Mouse (Mus musculus) small intestine, adult 2 months (tissue): ENCODE results near the gene Ppp1r21. TPM values are rescaled to one million over a fixed set of nuclear protein-coding genes. Genes with fewer than 3 reads are reported as not detected.
A peak's percentile ranks its signal among the peaks of the same experiment; 100 is the strongest.

Experiments
- H3K27ac ChIP-seq: fragments of 200-500 bp; 2 replicates; pipeline ENCODE4 v1.5.1; 2012; ENCODE audit warnings: low read depth, low read length, control low read depth, inconsistent platforms; ENCODE audit not compliant: insufficient read depth
- H3K27me3 ChIP-seq: fragments of 200-500 bp; 2 replicates; pipeline ENCODE4 v1.6.1; 2012; ENCODE audit warnings: mild to moderate bottlenecking, moderate library complexity, low read length, inconsistent platforms; ENCODE audit not compliant: control insufficient read depth, insufficient read depth
- H3K36me3 ChIP-seq: fragments of 200-500 bp; 2 replicates; pipeline ENCODE4 v1.6.1; 2012; ENCODE audit warnings: mild to moderate bottlenecking, low read length, control low read depth, inconsistent platforms; ENCODE audit not compliant: control insufficient read depth, insufficient read depth
- H3K4me1 ChIP-seq: fragments of 200-500 bp; 2 replicates; pipeline ENCODE4 v1.6.1; 2012; ENCODE audit warnings: low read length, inconsistent platforms, mixed read lengths; ENCODE audit not compliant: control insufficient read depth, insufficient read depth, insufficient read length
- H3K4me3 ChIP-seq: fragments of 200-500 bp; 2 replicates; pipeline ENCODE4 v1.5.1; 2012; ENCODE audit warnings: low read depth, mild to moderate bottlenecking, control low read depth, inconsistent platforms, low read length, moderate library complexity
- CTCF ChIP-seq: fragments of 200-500 bp; IDR thresholded peaks from 2 replicates; pipeline ENCODE4 v1.5.1; 2012; ENCODE audit warnings: low read depth, mild to moderate bottlenecking, control low read depth, inconsistent platforms, low read length, moderate library complexity, mixed read lengths; ENCODE audit not compliant: insufficient replicate concordance, insufficient read length; ENCODE audit errors: extremely low read depth
- POLR2A ChIP-seq: fragments of 200-500 bp; IDR thresholded peaks from 2 replicates; pipeline ENCODE4 v1.6.1; 2012; ENCODE audit warnings: low read depth, mild to moderate bottlenecking, control low read depth, inconsistent platforms, low read length, moderate library complexity
- WGBS: fragments of 180-500 bp; shearing (Covaris S2); methylation state at CpG from one replicate; pipeline ENCODE4 v1.1.7; 2018; 5-methylcytosine and 5-hydroxymethylcytosine counted together
- polyA plus RNA-seq: library from polyadenylated mRNA; depleted of rRNA; stranded (reverse); fragments of >200 nt; gene quantifications from 2 replicates; pipeline ENCODE4 v1.2.3, GENCODE M21; 2012

Gene Ppp1r21
- polyA plus RNA-seq, 1 experiment = 15.7 TPM

- H3K27ac ChIP-seq = 0 out of 2 replicates have a peak overlapping the region, but pooled peaks have one; percentile 26
- H3K27me3 ChIP-seq = no peaks in the 10 kb centered on the region
- 31% methylated on average over 14 of the region's 14 CpGs for WGBS
- H3K4me1 ChIP-seq = peaks cover 4% of the 10 kb centered on the region; the same call in 1 of the 2 replicates
- peak overlapping the region; percentile 1; the same call in 1 of the 2 replicates for H3K4me3 ChIP-seq
- TF ChIP-seq CTCF (no peak), POLR2A (no peak)
- H3K36me3 ChIP-seq = no peaks in the 10 kb centered on the region
Observed at GRCm38 (mm10) chr17:88598570-88599368, 68.9 kb downstream of the Ppp1r21 start.

GRCm38 (mm10) chr17:88600492-88601026 lies 70.6 kb downstream of the Ppp1r21 start:
- TF ChIP-seq CTCF (no peak), POLR2A (no peak)
- WGBS = 45% methylated on average over 8 of the region's 8 CpGs
- no peak overlapping the region for H3K27ac ChIP-seq
- peaks cover 4% of the 10 kb centered on the region; the same call in 1 of the 2 replicates for H3K4me1 ChIP-seq
- H3K36me3 ChIP-seq = no peaks in the 10 kb centered on the region
- no peak overlapping the region for H3K4me3 ChIP-seq
- no peaks in the 10 kb centered on the region for H3K27me3 ChIP-seq

- H3K27ac ChIP-seq = no peak overlapping the region
- TF ChIP-seq POLR2A (no peak), CTCF (no peak)
- no peak overlapping the region for H3K4me3 ChIP-seq
- 0 out of 2 replicates have a peak, but pooled peaks cover 2% of the 10 kb centered on the region for H3K4me1 ChIP-seq
- no peaks in the 10 kb centered on the region for H3K27me3 ChIP-seq
- H3K36me3 ChIP-seq = no peaks in the 10 kb centered on the region
- 57% methylated on average over 11 of the region's 11 CpGs for WGBS
Observed at GRCm38 (mm10) chr17:88603943-88604342, 74.0 kb downstream of the Ppp1r21 start.

GRCm38 (mm10) chr17:88606056-88606455 lies 76.1 kb downstream of the Ppp1r21 start:
- no peak for TF ChIP-seq CTCF
- TF ChIP-seq POLR2A = no peak
- Histone ChIP-seq H3K27me3 (no peaks in the 10 kb centered on the region), H3K36me3 (no peaks in the 10 kb centered on the region), H3K27ac (no peak overlapping the region), H3K4me1 (no peaks in the 10 kb centered on the region), H3K4me3 (no peak overlapping the region)
- WGBS = 54% methylated on average over 2 of the region's 2 CpGs

- TF ChIP-seq CTCF (no peak), POLR2A (no peak)
- no peak overlapping the region for H3K27ac ChIP-seq
- H3K36me3 ChIP-seq = no peaks in the 10 kb centered on the region
- WGBS = 85% methylated on average over 15 of the region's 15 CpGs
- peaks cover 11% of the 10 kb centered on the region for H3K4me1 ChIP-seq
- H3K4me3 ChIP-seq = no peak overlapping the region
- H3K27me3 ChIP-seq = no peaks in the 10 kb centered on the region
Observed at GRCm38 (mm10) chr17:88609361-88609760, 79.4 kb downstream of the Ppp1r21 start.

GRCm38 (mm10) chr17:88611057-88611456 lies 81.1 kb downstream of the Ppp1r21 start:
- 77% methylated on average over 2 of the region's 2 CpGs for WGBS

GRCm38 (mm10) chr17:88613172-88613571 lies 83.3 kb downstream of the Ppp1r21 start:
- Histone ChIP-seq H3K4me3 (no peak overlapping the region), H3K27me3 (no peaks in the 10 kb centered on the region), H3K36me3 (no peaks in the 10 kb centered on the region; the same call in 1 of the 2 replicates), H3K27ac (no peak overlapping the region), H3K4me1 (peaks cover 18% of the 10 kb centered on the region)
- 36% methylated on average over 6 of the region's 6 CpGs for WGBS
- TF ChIP-seq CTCF = no peak
- no peak for TF ChIP-seq POLR2A

More at GRCm38 (mm10) chr17:88611057-88611456, 81.1 kb downstream of the Ppp1r21 start:
- peaks cover 18% of the 10 kb centered on the region for H3K4me1 ChIP-seq
- H3K4me3 ChIP-seq = no peak overlapping the region
- no peak for TF ChIP-seq POLR2A
- H3K27me3 ChIP-seq = no peaks in the 10 kb centered on the region
- H3K36me3 ChIP-seq = no peaks in the 10 kb centered on the region
- no peak overlapping the region for H3K27ac ChIP-seq
